Mouse (Mus musculus): ENCODE results near the gene Rhobtb1. TPM values are rescaled to one million over a fixed set of nuclear protein-coding genes. Genes with fewer than 3 reads are reported as not detected.

Gene Rhobtb1
- total RNA-seq, 2 experiments from 2014 or later: 21.8 to 29.1 TPM

- no peak for DNase-seq
- peak overlapping the region; percentile 76 for H3K27ac ChIP-seq
- intact Hi-C loops (cut with DNase I): no loop called here
- no peak for TF ChIP-seq CTCF (IDR thresholded peaks at IDR 0.05)
- H3K4me3 ChIP-seq: no peak overlapping the region
These were observed 106.4 kb downstream of the Rhobtb1 start for GRCm38 (mm10) chr10:69257592-69258133.

- H3K4me3 ChIP-seq: peak overlapping the region; percentile 28; the same call in 1 of the 2 replicates
- peak overlapping the region; percentile 76 for H3K27ac ChIP-seq
- TF ChIP-seq CTCF (IDR thresholded peaks at IDR 0.05): no peak
- intact Hi-C loops (cut with DNase I): no loop called here
- DNase-seq: peak; percentile 50
These were observed 107.4 kb downstream of the Rhobtb1 start for GRCm38 (mm10) chr10:69258588-69258987.

- no peak for DNase-seq
- intact Hi-C loops (cut with DNase I): no loop called here
- TF ChIP-seq CTCF (IDR thresholded peaks at IDR 0.05): no peak
- peak overlapping the region; percentile 28; the same call in 1 of the 2 replicates for H3K4me3 ChIP-seq
- peak overlapping the region; percentile 76 for H3K27ac ChIP-seq
These were observed 107.9 kb downstream of the Rhobtb1 start for GRCm38 (mm10) chr10:69259161-69259560.

GRCm38 (mm10) chr10:69259929-69260328, 108.7 kb downstream of the Rhobtb1 start:
- intact Hi-C loops (cut with DNase I): no loop called here
- Histone ChIP-seq H3K27ac (peak overlapping the region; percentile 76), H3K4me3 (0 out of 2 replicates have a peak overlapping the region, but pooled peaks have one; percentile 1)
- no peak for TF ChIP-seq CTCF (IDR thresholded peaks at IDR 0.05)
- no peak for DNase-seq

- H3K4me3 ChIP-seq: peak overlapping the region; percentile 56
These were observed 111.9 kb downstream of the Rhobtb1 start for GRCm38 (mm10) chr10:69262918-69263822.

GRCm38 (mm10) chr10:69263906-69264305, 112.7 kb downstream of the Rhobtb1 start:
- H3K4me3 ChIP-seq: no peak overlapping the region
- TF ChIP-seq CTCF (IDR thresholded peaks at IDR 0.05): no peak
- intact Hi-C loops (cut with DNase I): no loop called here
- DNase-seq: no peak
- peak overlapping the region; percentile 77 for H3K27ac ChIP-seq

More at GRCm38 (mm10) chr10:69262918-69263822, 111.9 kb downstream of the Rhobtb1 start:
- intact Hi-C loops (cut with DNase I): no loop called here
- H3K27ac ChIP-seq: peak overlapping the region; percentile 77
- no peak for DNase-seq
- TF ChIP-seq CTCF (IDR thresholded peaks at IDR 0.05): no peak

GRCm38 (mm10) chr10:69265421-69265820, 114.2 kb downstream of the Rhobtb1 start:
- Histone ChIP-seq H3K27ac (no peak overlapping the region), H3K4me3 (no peak overlapping the region)
- no peak for DNase-seq
- TF ChIP-seq CTCF (IDR thresholded peaks at IDR 0.05): no peak
- intact Hi-C loops (cut with DNase I): no loop called here

- intact Hi-C loops (cut with DNase I): no loop called here
- no peak for DNase-seq
- TF ChIP-seq CTCF (IDR thresholded peaks at IDR 0.05): no peak
- Histone ChIP-seq H3K4me3 (no peak overlapping the region), H3K27ac (peak overlapping the region; percentile 44)
These were observed 116.9 kb downstream of the Rhobtb1 start for GRCm38 (mm10) chr10:69268061-69268643.

- H3K27ac ChIP-seq: no peak overlapping the region; the same call in 1 of the 2 replicates
- intact Hi-C loops (cut with DNase I): no loop called here
- no peak for DNase-seq
- H3K4me3 ChIP-seq: no peak overlapping the region
- no peak for TF ChIP-seq CTCF (IDR thresholded peaks at IDR 0.05)
These were observed 120.2 kb downstream of the Rhobtb1 start for GRCm38 (mm10) chr10:69271436-69271835.

GRCm38 (mm10) chr10:69274275-69274674, 123.0 kb downstream of the Rhobtb1 start:
- DNase-seq: no peak
- intact Hi-C loops (cut with DNase I): no loop called here
- H3K27ac ChIP-seq: peak overlapping the region; percentile 79
- no peak overlapping the region for H3K4me3 ChIP-seq
- TF ChIP-seq CTCF (IDR thresholded peaks at IDR 0.05): no peak

- intact Hi-C loops (cut with DNase I): no loop called here
- TF ChIP-seq CTCF (IDR thresholded peaks at IDR 0.05): no peak
- no peak overlapping the region for H3K4me3 ChIP-seq
- DNase-seq: no peak
- peak overlapping the region; percentile 79 for H3K27ac ChIP-seq
These were observed 123.5 kb downstream of the Rhobtb1 start for GRCm38 (mm10) chr10:69274705-69275104.

- intact Hi-C loops (cut with DNase I): no loop called here
- peak overlapping the region; percentile 77 for H3K27ac ChIP-seq
- TF ChIP-seq CTCF (IDR thresholded peaks at IDR 0.05): no peak
- no peak overlapping the region for H3K4me3 ChIP-seq
- no peak for DNase-seq
These were observed 124.9 kb downstream of the Rhobtb1 start for GRCm38 (mm10) chr10:69275811-69276775.
